Mouse (Mus musculus) kidney, adult 2 months (tissue): ENCODE data around the gene Tmem150b. TPM values are rescaled to one million over a fixed set of nuclear protein-coding genes. Genes with fewer than 3 reads are reported as not detected.

Experiments
- DNase-seq: peaks from one replicate; pipeline ENCODE4 v3.0.0; 2021
- H3K27ac ChIP-seq: fragments of 200-500 bp; 2 replicates; pipeline ENCODE4 v1.5.1; 2012; ENCODE audit warnings: low read depth, low read length, control low read depth, inconsistent platforms; ENCODE audit not compliant: insufficient read depth
- H3K27me3 ChIP-seq: fragments of 200-500 bp; replicated peaks from 2 replicates; pipeline ENCODE4 v1.6.1; 2012; ENCODE audit warnings: mild to moderate bottlenecking, moderate library complexity, low read length, inconsistent platforms; ENCODE audit not compliant: control insufficient read depth, insufficient read depth
- H3K36me3 ChIP-seq: fragments of 200-500 bp; 2 replicates; pipeline ENCODE4 v1.6.1; 2012; ENCODE audit warnings: mild to moderate bottlenecking, moderate library complexity, low read length, inconsistent platforms; ENCODE audit not compliant: control insufficient read depth, insufficient read depth
- H3K4me1 ChIP-seq: fragments of 200-500 bp; 2 replicates; pipeline ENCODE4 v1.6.1; 2011; ENCODE audit warnings: low read length; ENCODE audit not compliant: control insufficient read depth, insufficient read depth
- H3K4me3 ChIP-seq: fragments of 200-500 bp; 2 replicates; pipeline ENCODE4 v1.5.1; 2011; ENCODE audit warnings: mild to moderate bottlenecking, low read depth, low read length, control low read depth; ENCODE audit not compliant: insufficient read depth
- CTCF ChIP-seq: fragments of 200-500 bp; conservative IDR thresholded peaks from 2 replicates; pipeline ENCODE4 v1.5.1; 2011; ENCODE audit warnings: low read depth, mild to moderate bottlenecking, control low read depth, low read length, moderate library complexity, mixed read lengths; ENCODE audit not compliant: insufficient read depth, insufficient read length
- POLR2A ChIP-seq: fragments of 200-500 bp; IDR thresholded peaks from one replicate; pipeline ENCODE4 v1.6.1; 2011; ENCODE audit warnings: low read depth, low read length, control low read depth
- WGBS: fragments of 180-500 bp; shearing (Covaris S2); methylation state at CpG from one replicate; pipeline ENCODE4 v1.1.7; 2018; 5-methylcytosine and 5-hydroxymethylcytosine counted together
- polyA plus RNA-seq: library from polyadenylated mRNA; depleted of rRNA; stranded (reverse); fragments of >200 nt; gene quantifications from 2 replicates; pipeline ENCODE4 v1.2.3, GENCODE M21; 2012

Gene Tmem150b
- polyA plus RNA-seq, 1 experiment: 0.59 TPM

GRCm38 (mm10) chr7:4703195-4703594, 21.9 kb downstream of the Tmem150b start:
- Histone ChIP-seq H3K27me3 (no peaks in the 10 kb centered on the region), H3K27ac (no peak overlapping the region), H3K4me3 (no peak overlapping the region), H3K36me3 (no peaks in the 10 kb centered on the region), H3K4me1 (no peaks in the 10 kb centered on the region)
- DNase-seq: no peak
- TF ChIP-seq CTCF (no peak), POLR2A (no peak)
- 95% methylated on average over 7 of the region's 7 CpGs for WGBS

DNA sequence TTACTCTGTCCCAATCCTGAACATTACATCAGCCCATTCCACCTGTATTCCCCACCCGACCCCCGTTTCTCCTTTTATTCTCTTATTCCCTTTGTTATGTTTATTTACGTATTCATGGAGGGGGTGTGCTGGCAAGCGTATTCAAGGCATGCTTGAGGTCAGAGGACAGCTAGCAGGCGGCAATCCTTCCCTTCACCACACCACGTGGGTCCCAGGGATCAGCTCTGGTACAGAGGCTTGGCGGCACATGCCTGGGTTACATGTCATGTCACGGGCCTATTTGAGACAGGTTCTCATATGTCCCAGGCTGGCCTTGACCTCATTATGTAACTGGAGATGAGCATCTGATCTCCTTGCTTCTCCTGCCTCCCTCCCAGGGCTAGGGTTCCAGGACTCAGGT, 22.7 kb downstream of the Tmem150b start:
- no peak overlapping the region for H3K27ac ChIP-seq
- no peaks in the 10 kb centered on the region for H3K4me1 ChIP-seq
- no peaks in the 10 kb centered on the region for H3K36me3 ChIP-seq
- H3K27me3 ChIP-seq: no peaks in the 10 kb centered on the region
- no peak overlapping the region for H3K4me3 ChIP-seq
- no peak for DNase-seq
- WGBS: 60% methylated on average over 8 of the region's 8 CpGs
- TF ChIP-seq POLR2A: no peak
- no peak for TF ChIP-seq CTCF

GRCm38 (mm10) chr7:4693004-4693403, 32.0 kb downstream of the Tmem150b start:
- WGBS: 85% methylated on average over 6 of the region's 6 CpGs
- Histone ChIP-seq H3K4me1 (no peaks in the 10 kb centered on the region), H3K27ac (no peak overlapping the region), H3K27me3 (no peaks in the 10 kb centered on the region), H3K4me3 (no peak overlapping the region), H3K36me3 (no peaks in the 10 kb centered on the region)
- TF ChIP-seq POLR2A (no peak), CTCF (no peak)
- no peak for DNase-seq

GRCm38 (mm10) chr7:4690951-4691653, 33.9 kb downstream of the Tmem150b start:
- Histone ChIP-seq H3K4me3 (peak overlapping the region; percentile 50; the same call in 1 of the 2 replicates), H3K27me3 (no peaks in the 10 kb centered on the region), H3K4me1 (no peaks in the 10 kb centered on the region), H3K36me3 (no peaks in the 10 kb centered on the region), H3K27ac (no peak overlapping the region)
- DNase-seq: no peak
- WGBS: 16% methylated on average over 28 of the region's 35 CpGs
- TF ChIP-seq CTCF (no peak), POLR2A (no peak)

GRCm38 (mm10) chr7:4690387-4690786, 34.7 kb downstream of the Tmem150b start, which contains the start of gene Brsk1:
Brsk1 (plus strand) TSS chr7:4690604.
- peak within 1 kb of the TSS; percentile 50; the same call in 1 of the 2 replicates for H3K4me3 ChIP-seq
- peak; percentile 30 for DNase-seq
- H3K36me3 ChIP-seq: no peaks in the 10 kb centered on the region
- H3K4me1 ChIP-seq: no peaks in the 10 kb centered on the region
- TF ChIP-seq CTCF (no peak), POLR2A (no peak)
- WGBS: 0% methylated on average over 12 of the region's 18 CpGs
- no peak within 1 kb of the TSS for H3K27ac ChIP-seq
- H3K27me3 ChIP-seq: no peaks in the 10 kb centered on the region

DNA sequence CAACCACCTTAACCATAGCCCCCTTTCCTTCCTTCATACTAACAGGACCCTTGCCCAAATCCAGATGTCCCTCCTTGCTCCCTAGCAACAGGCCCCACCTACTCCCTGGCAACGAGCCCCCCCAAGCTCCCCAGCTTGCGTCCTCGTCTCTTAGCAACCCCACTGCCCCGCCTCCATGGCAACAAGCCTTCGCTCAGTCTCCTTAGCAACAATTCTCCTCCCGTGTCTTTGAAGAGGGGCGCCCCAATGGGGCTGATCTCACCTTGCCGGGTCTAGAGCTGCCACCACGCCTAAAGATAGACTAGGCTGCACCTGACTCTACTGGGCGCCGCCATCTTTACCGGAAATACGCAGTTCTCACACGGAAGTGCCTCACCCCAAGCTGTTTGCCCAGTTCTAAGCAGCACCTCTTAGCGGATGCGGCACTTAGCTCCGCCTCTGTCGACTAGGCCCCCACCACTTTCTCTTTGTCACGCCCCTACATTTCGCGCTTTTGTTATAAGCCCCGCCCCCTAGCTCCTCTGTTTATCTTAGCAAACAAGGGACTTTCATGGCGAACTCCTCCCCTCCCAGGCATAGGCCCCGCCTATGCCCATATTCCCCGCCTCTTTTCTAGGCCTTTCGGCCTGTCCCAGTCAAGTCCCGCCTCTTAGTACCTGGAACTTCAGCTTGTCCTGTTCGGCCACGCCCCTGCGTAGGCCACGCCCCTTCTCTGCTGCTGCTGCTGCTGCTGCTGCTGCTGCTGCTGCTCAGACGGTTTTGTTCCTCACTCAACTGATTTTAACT, 40.2 kb downstream of the Tmem150b start, which contains the start of gene Hspbp1:
Gene Hspbp1, minus strand, starts transcription at position 437 of the 786 bp plus-strand sequence.
- under 1% methylated on average over 32 of the region's 32 CpGs for WGBS
- Histone ChIP-seq H3K4me3 (peak within 1 kb of the TSS; percentile 70), H3K4me1 (no peaks in the 10 kb centered on the region; the same call in 1 of the 2 replicates), H3K27me3 (no peaks in the 10 kb centered on the region), H3K27ac (peak within 1 kb of the TSS; percentile 14; the same call in 1 of the 2 replicates), H3K36me3 (no peaks in the 10 kb centered on the region)
- TF ChIP-seq POLR2A: peak; percentile 27
- no peak for TF ChIP-seq CTCF
- peak; percentile 99 for DNase-seq

DNA sequence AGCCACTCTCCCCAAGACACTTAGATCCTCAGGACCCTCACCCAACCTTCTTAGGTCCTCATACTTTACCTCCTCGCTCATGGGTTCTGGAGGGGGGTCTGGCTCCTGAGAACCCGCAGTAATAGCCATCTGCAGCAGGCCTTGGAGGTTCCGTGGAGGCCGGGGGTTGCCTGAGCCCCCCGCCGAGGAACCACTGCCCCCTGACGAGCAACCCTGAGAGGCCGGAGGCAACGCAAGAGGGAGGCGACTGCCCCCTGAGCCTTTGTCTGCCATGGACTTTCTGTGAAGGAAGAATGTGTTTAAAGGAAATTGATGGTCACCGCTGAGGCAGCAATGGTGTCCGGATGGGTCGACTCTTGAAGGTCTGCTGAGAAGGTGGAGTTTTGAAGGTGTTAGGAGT, 40.8 kb downstream of the Tmem150b start:
- no peak for TF ChIP-seq POLR2A
- TF ChIP-seq CTCF: no peak
- peak overlapping the region; percentile 70 for H3K4me3 ChIP-seq
- no peaks in the 10 kb centered on the region; the same call in 1 of the 2 replicates for H3K4me1 ChIP-seq
- no peak for DNase-seq
- 2% methylated on average over 13 of the region's 13 CpGs for WGBS
- peak overlapping the region; percentile 14; the same call in 1 of the 2 replicates for H3K27ac ChIP-seq
- no peaks in the 10 kb centered on the region for H3K36me3 ChIP-seq
- H3K27me3 ChIP-seq: no peaks in the 10 kb centered on the region
